Mouse (Mus musculus): ENCODE results near the gene BC052040. TPM values are rescaled to one million over a fixed set of nuclear protein-coding genes. Genes with fewer than 3 reads are reported as not detected.

Gene BC052040
- total and polyA plus RNA-seq, 2 experiments from 2014 or later = 13.7 to 14.3 TPM

GRCm38 (mm10) chr2:115579976-115580375, 1.5 kb upstream of the BC052040 start:
- no peaks in the 10 kb centered on the region for H3K9me3 ChIP-seq (ENCODE audit: low read length)
- H3K4me3 ChIP-seq (ENCODE audit: low read length) = no peak overlapping the region
- H3K27ac ChIP-seq = no peak overlapping the region
- no peak for TF ChIP-seq CTCF (IDR thresholded peaks at IDR 0.05; ENCODE audit: low read depth)
- no peak overlapping the region for H3K4me2 ChIP-seq (ENCODE audit: low read depth, low read length)
- DNase-seq (ENCODE audit: low spot score) (no peak), ATAC-seq (no peak)
- H3K36me3 ChIP-seq (ENCODE audit: insufficient read depth, low read length) = no peaks in the 10 kb centered on the region
- no peaks in the 10 kb centered on the region for H3K27me3 ChIP-seq (ENCODE audit: insufficient read depth, low read length)
- H3K4me1 ChIP-seq (ENCODE audit: insufficient read depth, low read length) = peaks cover 7% of the 10 kb centered on the region
- no peak overlapping the region for H3K9ac ChIP-seq (replicated peaks; ENCODE audit: low read length)
- 32% methylated on average over 6 of the region's 6 CpGs for WGBS

- ATAC-seq = no peak; the same call in 1 of the 2 replicates
- 67% methylated on average over 10 of the region's 10 CpGs for WGBS
Measured at GRCm38 (mm10) chr2:115581989-115582608, 583 bp downstream of the BC052040 start.

GRCm38 (mm10) chr2:115583776-115584175, 2.3 kb downstream of the BC052040 start:
- no peak overlapping the region for H3K4me2 ChIP-seq (ENCODE audit: low read depth, low read length)
- no peaks in the 10 kb centered on the region for H3K36me3 ChIP-seq (ENCODE audit: insufficient read depth, low read length)
- H3K27me3 ChIP-seq (ENCODE audit: insufficient read depth, low read length) = no peaks in the 10 kb centered on the region
- no peak overlapping the region for H3K27ac ChIP-seq
- TF ChIP-seq CTCF (IDR thresholded peaks at IDR 0.05; ENCODE audit: low read depth) = no peak
- ATAC-seq = no peak
- no peak overlapping the region for H3K9ac ChIP-seq (replicated peaks; ENCODE audit: low read length)
- H3K4me3 ChIP-seq (ENCODE audit: low read length) = no peak overlapping the region
- H3K9me3 ChIP-seq (ENCODE audit: low read length) = no peaks in the 10 kb centered on the region
- DNase-seq (ENCODE audit: low spot score) = no peak
- peaks cover 7% of the 10 kb centered on the region for H3K4me1 ChIP-seq (ENCODE audit: insufficient read depth, low read length)

More at GRCm38 (mm10) chr2:115581989-115582608, 583 bp downstream of the BC052040 start:
- H3K4me2 ChIP-seq (ENCODE audit: low read depth, low read length) = peak overlapping the region; percentile 79
- no peaks in the 10 kb centered on the region for H3K27me3 ChIP-seq (ENCODE audit: insufficient read depth, low read length)
- peaks cover 7% of the 10 kb centered on the region for H3K4me1 ChIP-seq (ENCODE audit: insufficient read depth, low read length)
- DNase-seq (ENCODE audit: low spot score) = no peak
- TF ChIP-seq CTCF (IDR thresholded peaks at IDR 0.05; ENCODE audit: low read depth) = no peak
- no peaks in the 10 kb centered on the region for H3K36me3 ChIP-seq (ENCODE audit: insufficient read depth, low read length)
- H3K9me3 ChIP-seq (ENCODE audit: low read length) = no peaks in the 10 kb centered on the region
- peak overlapping the region; percentile 68 for H3K9ac ChIP-seq (replicated peaks; ENCODE audit: low read length)
- peak overlapping the region; percentile 82 for H3K4me3 ChIP-seq (ENCODE audit: low read length)
- H3K27ac ChIP-seq = 0 out of 2 replicates have a peak overlapping the region, but pooled peaks have one; percentile 69

GRCm38 (mm10) chr2:115590602-115591001, 9.1 kb downstream of the BC052040 start:
- H3K4me2 ChIP-seq (ENCODE audit: low read depth, low read length) = no peak overlapping the region
- no peak overlapping the region for H3K27ac ChIP-seq
- H3K4me3 ChIP-seq (ENCODE audit: low read length) = no peak overlapping the region
- DNase-seq (ENCODE audit: low spot score) = no peak
- WGBS = 86% methylated on average over 2 of the region's 2 CpGs
- ATAC-seq = no peak
- no peak for TF ChIP-seq CTCF (IDR thresholded peaks at IDR 0.05; ENCODE audit: low read depth)
- no peak overlapping the region for H3K9ac ChIP-seq (replicated peaks; ENCODE audit: low read length)
- 0 out of 2 replicates have a peak, but pooled peaks cover 3% of the 10 kb centered on the region for H3K4me1 ChIP-seq (ENCODE audit: insufficient read depth, low read length)
- no peaks in the 10 kb centered on the region for H3K27me3 ChIP-seq (ENCODE audit: insufficient read depth, low read length)
- H3K9me3 ChIP-seq (ENCODE audit: low read length) = no peaks in the 10 kb centered on the region
- H3K36me3 ChIP-seq (ENCODE audit: insufficient read depth, low read length) = no peaks in the 10 kb centered on the region

- no peaks in the 10 kb centered on the region for H3K9me3 ChIP-seq (ENCODE audit: low read length)
- ATAC-seq (peak; percentile 85), DNase-seq (ENCODE audit: low spot score) (peak; percentile 72)
- no peaks in the 10 kb centered on the region for H3K36me3 ChIP-seq (ENCODE audit: insufficient read depth, low read length)
- 0 out of 2 replicates have a peak, but pooled peaks cover 9% of the 10 kb centered on the region for H3K4me1 ChIP-seq (ENCODE audit: insufficient read depth, low read length)
- no peak overlapping the region for H3K9ac ChIP-seq (replicated peaks; ENCODE audit: low read length)
- peak overlapping the region; percentile 8; the same call in 1 of the 2 replicates for H3K27ac ChIP-seq
- no peak for TF ChIP-seq CTCF (IDR thresholded peaks at IDR 0.05; ENCODE audit: low read depth)
- no peak overlapping the region for H3K4me2 ChIP-seq (ENCODE audit: low read depth, low read length)
- H3K4me3 ChIP-seq (ENCODE audit: low read length) = no peak overlapping the region
- no peaks in the 10 kb centered on the region for H3K27me3 ChIP-seq (ENCODE audit: insufficient read depth, low read length)
- WGBS = 35% methylated on average over 2 of the region's 2 CpGs
Measured at GRCm38 (mm10) chr2:115592651-115593119, 11.2 kb downstream of the BC052040 start.

GRCm38 (mm10) chr2:115597017-115597416, 15.5 kb downstream of the BC052040 start:
- H3K4me2 ChIP-seq (ENCODE audit: low read depth, low read length) = no peak overlapping the region
- no peak overlapping the region for H3K9ac ChIP-seq (replicated peaks; ENCODE audit: low read length)
- H3K9me3 ChIP-seq (ENCODE audit: low read length) = no peaks in the 10 kb centered on the region
- H3K27ac ChIP-seq = peak overlapping the region; percentile 16; the same call in 1 of the 2 replicates
- no peak for TF ChIP-seq CTCF (IDR thresholded peaks at IDR 0.05; ENCODE audit: low read depth)
- ATAC-seq (0 out of 2 replicates have a peak, but pooled peaks have one; percentile 49), DNase-seq (ENCODE audit: low spot score) (peak; percentile 47)
- no peaks in the 10 kb centered on the region for H3K27me3 ChIP-seq (ENCODE audit: insufficient read depth, low read length)
- H3K4me3 ChIP-seq (ENCODE audit: low read length) = no peak overlapping the region
- no peaks in the 10 kb centered on the region for H3K36me3 ChIP-seq (ENCODE audit: insufficient read depth, low read length)
- 0 out of 2 replicates have a peak, but pooled peaks cover 9% of the 10 kb centered on the region for H3K4me1 ChIP-seq (ENCODE audit: insufficient read depth, low read length)
- 26% methylated on average over 10 of the region's 10 CpGs for WGBS

GRCm38 (mm10) chr2:115598266-115598665, 16.8 kb downstream of the BC052040 start:
- no peak overlapping the region for H3K27ac ChIP-seq
- H3K9ac ChIP-seq (replicated peaks; ENCODE audit: low read length) = no peak overlapping the region
- no peak for TF ChIP-seq CTCF (IDR thresholded peaks at IDR 0.05; ENCODE audit: low read depth)
- H3K4me3 ChIP-seq (ENCODE audit: low read length) = no peak overlapping the region
- ATAC-seq (no peak), DNase-seq (ENCODE audit: low spot score) (no peak)
- 0 out of 2 replicates have a peak, but pooled peaks cover 6% of the 10 kb centered on the region for H3K4me1 ChIP-seq (ENCODE audit: insufficient read depth, low read length)
- no peaks in the 10 kb centered on the region for H3K36me3 ChIP-seq (ENCODE audit: insufficient read depth, low read length)
- WGBS = 79% methylated on average over 5 of the region's 5 CpGs
- no peaks in the 10 kb centered on the region for H3K27me3 ChIP-seq (ENCODE audit: insufficient read depth, low read length)
- no peaks in the 10 kb centered on the region for H3K9me3 ChIP-seq (ENCODE audit: low read length)
- H3K4me2 ChIP-seq (ENCODE audit: low read depth, low read length) = no peak overlapping the region

All from hindbrain, postnatal 0 days (tissue).